Mouse (Mus musculus) lung, postnatal 0 days (tissue): ENCODE results near the gene Spdl1.

Experiments
- CTCF ChIP-seq: IDR thresholded peaks from 2 replicates; pipeline ENCODE4 v1.5.1; 2016; ENCODE audit warnings: antibody characterized with exemption, mild to moderate bottlenecking
- EP300 ChIP-seq: IDR thresholded peaks from 2 replicates; pipeline ENCODE4 v1.6.1; 2016; ENCODE audit warnings: antibody characterized with exemption, mild to moderate bottlenecking, control low read depth

DNA sequence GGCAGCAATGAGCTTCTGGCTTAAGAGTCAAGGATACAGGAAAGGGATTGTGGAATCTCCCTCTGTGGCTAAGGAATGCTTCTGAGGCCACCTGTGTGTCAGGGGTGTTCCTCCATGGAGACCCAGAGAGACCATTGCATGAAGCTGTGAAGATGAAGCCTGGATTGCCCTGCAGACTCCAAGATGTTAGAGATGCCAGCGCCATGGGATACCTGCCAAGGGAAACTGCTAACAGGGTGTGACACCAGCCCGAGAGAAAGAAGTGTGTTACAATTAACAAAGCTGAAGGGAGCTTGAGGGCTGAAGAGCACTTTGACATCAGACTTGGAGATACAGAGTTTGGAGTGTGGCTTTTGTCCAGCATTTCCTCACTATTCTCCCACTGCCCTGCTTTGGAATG lies 40.4 kb upstream of the Spdl1 start:
- no peak for TF ChIP-seq CTCF
- TF ChIP-seq EP300, result no peak
